Mouse (Mus musculus) liver (tissue): ENCODE results near the gene Wnt7b.

ENCODE experiments used
- DNase-seq: peaks from one replicate; pipeline ENCODE4 v3.0.0-alpha.2; 2020; ENCODE audit warnings: mixed read lengths

Wnt7b gene

GRCm38 (mm10) chr15:85600696-85601094, 18.4 kb upstream of the Wnt7b start:
- DNase-seq = no peak

GRCm38 (mm10) chr15:85599887-85600695, 17.8 kb upstream of the Wnt7b start:
- peak; percentile 56 for DNase-seq

GRCm38 (mm10) chr15:85598984-85599886, 17.0 kb upstream of the Wnt7b start:
- DNase-seq = peak; percentile 58

GRCm38 (mm10) chr15:85598443-85598842, 16.2 kb upstream of the Wnt7b start:
- DNase-seq = no peak

- no peak for DNase-seq
Measured at GRCm38 (mm10) chr15:85597403-85597802, 15.1 kb upstream of the Wnt7b start.

GRCm38 (mm10) chr15:85592674-85593073, 10.4 kb upstream of the Wnt7b start:
- DNase-seq = no peak

- DNase-seq = no peak
Measured at GRCm38 (mm10) chr15:85590831-85591230, 8.6 kb upstream of the Wnt7b start.

GRCm38 (mm10) chr15:85583504-85583903, 1.2 kb upstream of the Wnt7b start:
- DNase-seq = peak; percentile 68

GRCm38 (mm10) chr15:85583024-85583423, 751 bp upstream of the Wnt7b start:
- peak; percentile 71 for DNase-seq

GRCm38 (mm10) chr15:85581563-85582064, 659 bp downstream of the Wnt7b start:
- DNase-seq = no peak

GRCm38 (mm10) chr15:85580934-85581562, 1.2 kb downstream of the Wnt7b start:
- DNase-seq = no peak

- no peak for DNase-seq
Measured at GRCm38 (mm10) chr15:85580483-85580882, 1.8 kb downstream of the Wnt7b start.

GRCm38 (mm10) chr15:85577583-85578460, 4.5 kb downstream of the Wnt7b start:
- no peak for DNase-seq

- no peak for DNase-seq
Measured at GRCm38 (mm10) chr15:85576511-85577440, 5.5 kb downstream of the Wnt7b start.

- DNase-seq = no peak
Measured at GRCm38 (mm10) chr15:85576110-85576509, 6.2 kb downstream of the Wnt7b start.

GRCm38 (mm10) chr15:85574558-85574957, 7.7 kb downstream of the Wnt7b start:
- DNase-seq = no peak

- no peak for DNase-seq
Measured at GRCm38 (mm10) chr15:85574086-85574485, 8.2 kb downstream of the Wnt7b start.

GRCm38 (mm10) chr15:85572619-85573254, 9.5 kb downstream of the Wnt7b start:
- DNase-seq = no peak

- DNase-seq = no peak
Measured at GRCm38 (mm10) chr15:85569995-85570734, 12.1 kb downstream of the Wnt7b start.
